Mouse (Mus musculus): Measurements from ENCODE around the gene Ess2. TPM values are rescaled to one million over a fixed set of nuclear protein-coding genes. Genes with fewer than 3 reads are reported as not detected.

The Ess2 gene
- polyA plus RNA-seq, 1 experiment from 2014 or later = 42.0 TPM

- ATAC-seq (ENCODE audit: insufficient read depth, low FRiP score, low TSS enrichment) (peak; percentile 33; the same call in 1 of the 2 replicates), DNase-seq (ENCODE audit: low spot score) (peak; percentile 79)
- Histone ChIP-seq H3K27ac (ENCODE audit: low read depth, low read length) (peak overlapping the region; percentile 80), H3K36me3 (ENCODE audit: control insufficient read depth, insufficient read depth, low read length) (peaks cover 2% of the 10 kb centered on the region; the same call in 1 of the 2 replicates), H3K4me3 (ENCODE audit: low read depth, low read length) (peak overlapping the region; percentile 81), H3K9me3 (ENCODE audit: control insufficient read depth, low read length) (no peaks in the 10 kb centered on the region), H3K27me3 (ENCODE audit: control insufficient read depth, insufficient read depth, low read length) (no peaks in the 10 kb centered on the region), H3K4me2 (ENCODE audit: low read depth) (peak overlapping the region; percentile 75), H3K9ac (ENCODE audit: low read length) (peak overlapping the region; percentile 77), H3K4me1 (ENCODE audit: control insufficient read depth, insufficient read depth, low read length) (peaks cover 3% of the 10 kb centered on the region; the same call in 1 of the 2 replicates)
- WGBS = 0% methylated on average over 9 of the region's 9 CpGs
Observed at GRCm38 (mm10) chr16:17928627-17929104, 17.5 kb upstream of the Ess2 start.

GRCm38 (mm10) chr16:17928087-17928580 lies 17.0 kb upstream of the Ess2 start, which contains the start of gene Slc25a1:
Gene Slc25a1, minus strand, starts transcription at chr16:17928219.
- ATAC-seq (ENCODE audit: insufficient read depth, low FRiP score, low TSS enrichment) (peak; percentile 87), DNase-seq (ENCODE audit: low spot score) (peak; percentile 87)
- H3K27ac ChIP-seq (ENCODE audit: low read depth, low read length) = peak within 1 kb of the TSS; percentile 80
- H3K27me3 ChIP-seq (ENCODE audit: control insufficient read depth, insufficient read depth, low read length) = no peaks in the 10 kb centered on the region
- H3K4me2 ChIP-seq (ENCODE audit: low read depth) = peak within 1 kb of the TSS; percentile 75
- peaks cover 3% of the 10 kb centered on the region; the same call in 1 of the 2 replicates for H3K4me1 ChIP-seq (ENCODE audit: control insufficient read depth, insufficient read depth, low read length)
- peak within 1 kb of the TSS; percentile 81 for H3K4me3 ChIP-seq (ENCODE audit: low read depth, low read length)
- H3K9ac ChIP-seq (ENCODE audit: low read length) = peak within 1 kb of the TSS; percentile 77
- under 1% methylated on average over 46 of the region's 47 CpGs for WGBS
- no peaks in the 10 kb centered on the region for H3K9me3 ChIP-seq (ENCODE audit: control insufficient read depth, low read length)
- H3K36me3 ChIP-seq (ENCODE audit: control insufficient read depth, insufficient read depth, low read length) = peaks cover 2% of the 10 kb centered on the region; the same call in 1 of the 2 replicates

GRCm38 (mm10) chr16:17927351-17928082 lies 16.4 kb upstream of the Ess2 start:
- Histone ChIP-seq H3K27ac (ENCODE audit: low read depth, low read length) (peak overlapping the region; percentile 80), H3K9ac (ENCODE audit: low read length) (peak overlapping the region; percentile 77), H3K4me1 (ENCODE audit: control insufficient read depth, insufficient read depth, low read length) (peaks cover 7% of the 10 kb centered on the region), H3K4me2 (ENCODE audit: low read depth) (peak overlapping the region; percentile 75), H3K36me3 (ENCODE audit: control insufficient read depth, insufficient read depth, low read length) (peaks cover 2% of the 10 kb centered on the region; the same call in 1 of the 2 replicates), H3K9me3 (ENCODE audit: control insufficient read depth, low read length) (no peaks in the 10 kb centered on the region), H3K27me3 (ENCODE audit: control insufficient read depth, insufficient read depth, low read length) (no peaks in the 10 kb centered on the region), H3K4me3 (ENCODE audit: low read depth, low read length) (peak overlapping the region; percentile 81)
- DNase-seq (ENCODE audit: low spot score) (peak; percentile 69), ATAC-seq (ENCODE audit: insufficient read depth, low FRiP score, low TSS enrichment) (peak; percentile 54)
- WGBS = under 1% methylated on average over 59 of the region's 72 CpGs

- Histone ChIP-seq H3K27me3 (ENCODE audit: control insufficient read depth, insufficient read depth, low read length) (peaks cover 14% of the 10 kb centered on the region), H3K36me3 (ENCODE audit: control insufficient read depth, insufficient read depth, low read length) (peaks cover 2% of the 10 kb centered on the region; the same call in 1 of the 2 replicates), H3K4me2 (ENCODE audit: low read depth) (peak overlapping the region; percentile 84), H3K27ac (ENCODE audit: low read depth, low read length) (peak overlapping the region; percentile 80; the same call in 1 of the 2 replicates), H3K4me3 (ENCODE audit: low read depth, low read length) (peak overlapping the region; percentile 64), H3K9ac (ENCODE audit: low read length) (peak overlapping the region; percentile 74), H3K9me3 (ENCODE audit: control insufficient read depth, low read length) (no peaks in the 10 kb centered on the region), H3K4me1 (ENCODE audit: control insufficient read depth, insufficient read depth, low read length) (peaks cover 16% of the 10 kb centered on the region)
- 1% methylated on average over 14 of the region's 14 CpGs for WGBS
- peak; percentile 24; the same call in 1 of the 2 replicates for ATAC-seq (ENCODE audit: insufficient read depth, low FRiP score, low TSS enrichment)
- no peak for DNase-seq (ENCODE audit: low spot score)
Observed at GRCm38 (mm10) chr16:17922163-17922538, 11.0 kb upstream of the Ess2 start.

GRCm38 (mm10) chr16:17921325-17922162 lies 10.4 kb upstream of the Ess2 start:
- Histone ChIP-seq H3K4me2 (ENCODE audit: low read depth) (peak overlapping the region; percentile 84), H3K9me3 (ENCODE audit: control insufficient read depth, low read length) (no peaks in the 10 kb centered on the region), H3K27me3 (ENCODE audit: control insufficient read depth, insufficient read depth, low read length) (peaks cover 20% of the 10 kb centered on the region), H3K4me1 (ENCODE audit: control insufficient read depth, insufficient read depth, low read length) (peaks cover 13% of the 10 kb centered on the region), H3K4me3 (ENCODE audit: low read depth, low read length) (peak overlapping the region; percentile 64), H3K9ac (ENCODE audit: low read length) (peak overlapping the region; percentile 74), H3K27ac (ENCODE audit: low read depth, low read length) (peak overlapping the region; percentile 80), H3K36me3 (ENCODE audit: control insufficient read depth, insufficient read depth, low read length) (peaks cover 2% of the 10 kb centered on the region; the same call in 1 of the 2 replicates)
- WGBS = 3% methylated on average over 47 of the region's 47 CpGs
- peak; percentile 93 for ATAC-seq (ENCODE audit: insufficient read depth, low FRiP score, low TSS enrichment)
- peak; percentile 97 for DNase-seq (ENCODE audit: low spot score)

GRCm38 (mm10) chr16:17920586-17920985 lies 9.4 kb upstream of the Ess2 start:
- no peak overlapping the region for H3K4me3 ChIP-seq (ENCODE audit: low read depth, low read length)
- H3K27ac ChIP-seq (ENCODE audit: low read depth, low read length) = no peak overlapping the region
- no peak for ATAC-seq (ENCODE audit: insufficient read depth, low FRiP score, low TSS enrichment)

GRCm38 (mm10) chr16:17914307-17915249 lies 3.4 kb upstream of the Ess2 start, which contains the start of gene Gsc2:
Gene Gsc2, minus strand, starts transcription at chr16:17915059.
- ATAC-seq (ENCODE audit: insufficient read depth, low FRiP score, low TSS enrichment) = peak; percentile 24; the same call in 1 of the 2 replicates
- Histone ChIP-seq H3K4me1 (ENCODE audit: control insufficient read depth, insufficient read depth, low read length) (peaks cover 10% of the 10 kb centered on the region), H3K9ac (ENCODE audit: low read length) (no peak within 1 kb of the TSS), H3K27me3 (ENCODE audit: control insufficient read depth, insufficient read depth, low read length) (peaks cover 61% of the 10 kb centered on the region), H3K4me3 (ENCODE audit: low read depth, low read length) (peak within 1 kb of the TSS; percentile 25), H3K9me3 (ENCODE audit: control insufficient read depth, low read length) (no peaks in the 10 kb centered on the region), H3K27ac (ENCODE audit: low read depth, low read length) (no peak within 1 kb of the TSS), H3K4me2 (ENCODE audit: low read depth) (peak within 1 kb of the TSS; percentile 33), H3K36me3 (ENCODE audit: control insufficient read depth, insufficient read depth, low read length) (no peaks in the 10 kb centered on the region)
- WGBS = under 1% methylated on average over 97 of the region's 106 CpGs
- peak; percentile 42 for DNase-seq (ENCODE audit: low spot score)

More at GRCm38 (mm10) chr16:17920586-17920985, 9.4 kb upstream of the Ess2 start:
- WGBS = 13% methylated on average over 20 of the region's 20 CpGs
- DNase-seq (ENCODE audit: low spot score) = no peak
- peaks cover 2% of the 10 kb centered on the region; the same call in 1 of the 2 replicates for H3K36me3 ChIP-seq (ENCODE audit: control insufficient read depth, insufficient read depth, low read length)
- H3K9ac ChIP-seq (ENCODE audit: low read length) = peak overlapping the region; percentile 74
- H3K27me3 ChIP-seq (ENCODE audit: control insufficient read depth, insufficient read depth, low read length) = peaks cover 29% of the 10 kb centered on the region
- H3K4me2 ChIP-seq (ENCODE audit: low read depth) = peak overlapping the region; percentile 84
- H3K9me3 ChIP-seq (ENCODE audit: control insufficient read depth, low read length) = no peaks in the 10 kb centered on the region
- H3K4me1 ChIP-seq (ENCODE audit: control insufficient read depth, insufficient read depth, low read length) = peaks cover 13% of the 10 kb centered on the region
